Mouse (Mus musculus) forebrain, embryonic 15.5 days (tissue): Measurements from ENCODE around the gene Ryk. TPM values are rescaled to one million over a fixed set of nuclear protein-coding genes. Genes with fewer than 3 reads are reported as not detected.

Experiments
- ATAC-seq: fragments of 200-750 bp; cut with Nextera tagmentation; replicated peaks from 2 replicates; pipeline ENCODE4 v1.8.0; 2017; ENCODE audit warnings: mild to moderate bottlenecking, moderate TSS enrichment, moderate library complexity
- H3K27ac ChIP-seq: fragments of 300-500 bp; sonication (generic); replicated peaks from 2 replicates; pipeline ENCODE4 v1.5.1; 2015; ENCODE audit warnings: mild to moderate bottlenecking, inconsistent platforms
- H3K27me3 ChIP-seq: fragments of 300-500 bp; sonication (generic); 2 replicates; pipeline ENCODE4 v1.6.1; 2015; ENCODE audit warnings: inconsistent platforms
- H3K36me3 ChIP-seq: fragments of 300-500 bp; sonication (generic); 2 replicates; pipeline ENCODE4 v1.6.1; 2015; ENCODE audit warnings: mild to moderate bottlenecking, inconsistent platforms
- H3K4me1 ChIP-seq: fragments of 300-500 bp; sonication (generic); 2 replicates; pipeline ENCODE4 v1.6.1; 2015; ENCODE audit warnings: inconsistent platforms
- H3K4me2 ChIP-seq: fragments of 300-500 bp; sonication (generic); replicated peaks from 2 replicates; pipeline ENCODE4 v1.6.1; 2015; ENCODE audit warnings: mild to moderate bottlenecking, inconsistent platforms
- H3K4me3 ChIP-seq: fragments of 300-500 bp; sonication (generic); 2 replicates; pipeline ENCODE4 v1.5.1; 2015; ENCODE audit warnings: mild to moderate bottlenecking, inconsistent platforms
- H3K9ac ChIP-seq: fragments of 300-500 bp; sonication (generic); replicated peaks from 2 replicates; pipeline ENCODE4 v1.6.1; 2015; ENCODE audit warnings: mild to moderate bottlenecking, inconsistent platforms
- H3K9me3 ChIP-seq: fragments of 300-500 bp; sonication (generic); 2 replicates; pipeline ENCODE4 v1.6.1; 2016; ENCODE audit warnings: inconsistent platforms
- WGBS: fragments of 180-500 bp; shearing (Covaris S2); methylation state at CpG from one replicate; pipeline ENCODE4 v1.1.7; 2015; ENCODE audit warnings: mixed read lengths; 5-methylcytosine and 5-hydroxymethylcytosine counted together
- polyA plus RNA-seq: library from polyadenylated mRNA; unstranded; fragments of >200 nt; fragmentation: Nextera tagmentation; extraction: Ambion mirVana; gene quantifications from 2 replicates; pipeline ENCODE4 v1.2.1, GENCODE M21; 2015

The Ryk gene
- polyA plus RNA-seq, 1 experiment from 2014 or later: 13.9 TPM

DNA sequence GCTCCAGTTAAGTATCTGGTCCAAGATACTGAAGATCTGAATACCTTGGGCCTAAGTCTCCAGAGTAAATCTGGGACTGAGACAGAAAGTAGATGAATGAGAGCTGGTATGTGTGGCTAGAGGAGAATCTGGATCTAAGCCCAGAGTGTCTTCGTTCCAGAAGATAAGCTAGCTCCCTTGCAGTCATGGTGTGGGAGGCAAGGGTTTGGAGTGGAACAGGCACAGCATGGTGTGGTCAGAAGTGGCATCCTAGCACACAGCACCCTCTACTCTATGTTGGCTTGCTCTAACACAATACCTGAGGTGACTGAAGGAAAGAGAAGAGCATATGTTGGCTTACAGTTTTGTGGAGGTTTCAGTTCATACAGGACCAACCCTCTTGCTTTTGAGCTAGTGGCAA is 79.9 kb downstream of the Ryk start:
- no peaks in the 10 kb centered on the region for H3K9me3 ChIP-seq
- H3K4me2 ChIP-seq: no peak overlapping the region
- no peak overlapping the region for H3K9ac ChIP-seq
- H3K27me3 ChIP-seq: no peaks in the 10 kb centered on the region
- WGBS: 77% methylated on average over 1 of the region's 1 CpGs
- H3K4me1 ChIP-seq: no peaks in the 10 kb centered on the region
- peaks cover 15% of the 10 kb centered on the region; the same call in 1 of the 2 replicates for H3K36me3 ChIP-seq
- H3K4me3 ChIP-seq: no peak overlapping the region
- no peak for ATAC-seq
- H3K27ac ChIP-seq: no peak overlapping the region

DNA sequence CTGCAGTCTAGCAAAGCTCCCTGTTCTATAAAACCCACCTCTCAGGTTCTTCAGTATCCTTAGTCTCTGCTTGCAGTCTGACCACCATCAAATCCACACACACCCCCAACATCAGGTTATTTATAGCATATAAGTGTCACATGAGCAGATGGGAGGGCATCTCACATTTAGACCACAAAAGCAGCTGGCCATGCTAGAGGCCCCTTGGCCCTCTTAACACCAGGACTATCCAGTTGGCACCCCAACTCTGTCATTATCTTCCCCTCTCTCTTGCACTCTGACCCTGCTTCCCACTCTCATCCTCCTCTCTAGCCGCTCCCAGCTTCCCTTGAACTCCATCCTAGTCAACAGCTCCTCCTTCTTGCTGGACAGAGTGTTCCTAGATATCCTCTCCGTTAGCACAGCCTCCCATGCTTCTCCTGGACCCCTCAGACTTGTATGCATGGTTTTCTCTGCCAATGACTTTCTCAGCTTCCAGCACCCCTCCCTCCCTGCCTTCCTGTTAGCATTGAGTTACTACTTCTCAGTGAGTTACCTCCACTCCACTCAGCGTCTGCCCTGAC is 80.7 kb downstream of the Ryk start:
- Histone ChIP-seq H3K9me3 (no peaks in the 10 kb centered on the region), H3K4me3 (no peak overlapping the region), H3K9ac (no peak overlapping the region), H3K27ac (no peak overlapping the region), H3K36me3 (peaks cover 12% of the 10 kb centered on the region; the same call in 1 of the 2 replicates), H3K27me3 (no peaks in the 10 kb centered on the region), H3K4me1 (no peaks in the 10 kb centered on the region), H3K4me2 (no peak overlapping the region)
- WGBS: 87% methylated on average over 3 of the region's 3 CpGs
- no peak for ATAC-seq

DNA sequence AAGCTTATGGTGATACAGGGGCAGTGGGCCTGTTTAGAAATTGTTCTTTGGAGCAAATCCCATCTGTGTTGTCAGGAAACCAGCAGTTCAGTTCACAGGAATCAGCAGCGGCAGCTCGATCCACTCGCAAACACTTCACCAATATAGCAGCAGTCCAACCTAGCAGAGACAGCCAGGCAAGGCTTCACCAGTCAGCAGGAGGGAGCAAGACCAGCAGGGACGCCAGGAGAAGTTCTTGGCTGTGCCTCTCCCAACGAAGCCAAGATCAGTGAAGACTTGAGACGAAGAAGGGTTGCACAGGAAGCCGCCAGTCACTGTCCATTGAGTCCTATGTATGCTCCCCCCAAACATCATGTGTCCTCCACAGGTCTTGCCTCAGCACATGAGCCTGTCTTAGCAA is 81.4 kb downstream of the Ryk start:
- no peak overlapping the region for H3K4me3 ChIP-seq
- no peak overlapping the region for H3K9ac ChIP-seq
- no peak overlapping the region for H3K27ac ChIP-seq
- no peaks in the 10 kb centered on the region for H3K27me3 ChIP-seq
- no peak for ATAC-seq
- H3K4me1 ChIP-seq: no peaks in the 10 kb centered on the region
- WGBS: 97% methylated on average over 7 of the region's 7 CpGs
- H3K36me3 ChIP-seq: peaks cover 11% of the 10 kb centered on the region; the same call in 1 of the 2 replicates
- no peak overlapping the region for H3K4me2 ChIP-seq
- no peaks in the 10 kb centered on the region for H3K9me3 ChIP-seq

DNA sequence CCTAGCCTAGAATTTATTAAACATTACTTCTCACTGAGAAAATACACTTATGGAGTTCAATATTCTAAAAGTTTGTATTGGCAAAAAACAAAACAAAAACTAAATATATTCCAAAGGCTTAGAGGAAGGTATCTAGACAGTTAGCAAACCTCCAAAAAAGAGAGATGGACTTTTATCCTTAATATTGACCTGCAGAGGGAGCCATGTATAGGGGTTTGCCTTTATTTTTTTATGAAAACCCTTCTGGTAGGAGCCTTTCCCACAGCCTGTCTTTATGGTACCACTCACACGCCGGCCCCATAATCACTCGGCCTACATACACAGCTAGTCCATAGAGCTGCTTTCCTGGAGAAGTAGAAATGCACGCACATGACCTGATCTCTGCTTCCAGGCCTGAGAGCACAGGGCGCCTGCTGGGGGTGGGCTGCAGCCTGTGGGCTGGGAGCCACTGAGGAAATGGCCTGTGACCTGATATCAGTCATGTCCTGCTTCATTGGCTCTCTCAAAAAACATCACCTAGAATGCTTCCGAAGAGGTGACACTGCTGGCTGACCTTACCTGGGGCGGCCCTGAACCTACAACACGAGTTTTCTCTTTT is 82.9 kb downstream of the Ryk start:
- Histone ChIP-seq H3K27ac (no peak overlapping the region), H3K36me3 (0 out of 2 replicates have a peak, but pooled peaks cover 6% of the 10 kb centered on the region), H3K9me3 (no peaks in the 10 kb centered on the region), H3K27me3 (no peaks in the 10 kb centered on the region), H3K4me3 (no peak overlapping the region), H3K4me1 (no peaks in the 10 kb centered on the region), H3K4me2 (no peak overlapping the region), H3K9ac (no peak overlapping the region)
- ATAC-seq: no peak
- WGBS: 91% methylated on average over 8 of the region's 8 CpGs

DNA sequence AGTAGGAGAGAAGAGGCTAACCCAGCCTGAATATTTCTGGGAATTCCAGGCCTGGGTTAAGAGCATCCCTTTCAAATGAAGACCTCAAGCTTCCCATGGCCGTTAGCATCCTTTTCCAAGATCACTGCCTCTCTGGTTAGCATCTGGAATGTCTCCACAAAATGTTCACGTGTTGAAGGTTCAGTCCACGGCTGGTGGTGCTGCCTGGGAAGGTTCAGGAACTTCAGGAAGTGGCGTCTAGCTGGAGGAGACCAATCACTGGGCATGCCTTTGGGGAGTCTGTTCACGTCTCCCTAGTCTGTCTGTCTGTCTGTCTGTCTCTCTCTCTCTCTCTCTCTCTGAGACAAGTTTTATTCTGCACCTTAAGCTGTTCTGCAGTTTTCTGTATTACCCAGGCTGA is 84.8 kb downstream of the Ryk start:
- Histone ChIP-seq H3K36me3 (0 out of 2 replicates have a peak, but pooled peaks cover 6% of the 10 kb centered on the region), H3K27ac (no peak overlapping the region), H3K9ac (no peak overlapping the region), H3K9me3 (no peaks in the 10 kb centered on the region), H3K4me1 (no peaks in the 10 kb centered on the region), H3K4me3 (no peak overlapping the region), H3K4me2 (no peak overlapping the region), H3K27me3 (no peaks in the 10 kb centered on the region)
- ATAC-seq: no peak
- WGBS: 85% methylated on average over 5 of the region's 5 CpGs

- no peak overlapping the region for H3K9ac ChIP-seq
- no peak for ATAC-seq
- 91% methylated on average over 13 of the region's 13 CpGs for WGBS
- no peaks in the 10 kb centered on the region for H3K9me3 ChIP-seq
- no peak overlapping the region for H3K27ac ChIP-seq
- no peaks in the 10 kb centered on the region for H3K27me3 ChIP-seq
- H3K4me1 ChIP-seq: no peaks in the 10 kb centered on the region
- no peak overlapping the region for H3K4me3 ChIP-seq
- H3K4me2 ChIP-seq: no peak overlapping the region
- H3K36me3 ChIP-seq: 0 out of 2 replicates have a peak, but pooled peaks cover under 1% of the 10 kb centered on the region
Measured at GRCm38 (mm10) chr9:102921791-102922190, 87.1 kb downstream of the Ryk start.

- no peak for ATAC-seq
- H3K4me1 ChIP-seq: no peaks in the 10 kb centered on the region
- WGBS: 94% methylated on average over 7 of the region's 7 CpGs
- no peak overlapping the region for H3K4me2 ChIP-seq
- no peak overlapping the region for H3K9ac ChIP-seq
- H3K27me3 ChIP-seq: no peaks in the 10 kb centered on the region
- no peak overlapping the region for H3K4me3 ChIP-seq
- H3K27ac ChIP-seq: no peak overlapping the region
- no peaks in the 10 kb centered on the region for H3K9me3 ChIP-seq
- H3K36me3 ChIP-seq: no peaks in the 10 kb centered on the region
Measured at GRCm38 (mm10) chr9:102922866-102923434, 88.2 kb downstream of the Ryk start.

- ATAC-seq: no peak
- no peaks in the 10 kb centered on the region for H3K4me1 ChIP-seq
- H3K4me2 ChIP-seq: no peak overlapping the region
- H3K27ac ChIP-seq: no peak overlapping the region
- no peak overlapping the region for H3K9ac ChIP-seq
- H3K27me3 ChIP-seq: no peaks in the 10 kb centered on the region
- no peak overlapping the region for H3K4me3 ChIP-seq
- H3K36me3 ChIP-seq: no peaks in the 10 kb centered on the region
- no peaks in the 10 kb centered on the region for H3K9me3 ChIP-seq
- 88% methylated on average over 11 of the region's 11 CpGs for WGBS
Measured at GRCm38 (mm10) chr9:102923836-102924235, 89.1 kb downstream of the Ryk start.

DNA sequence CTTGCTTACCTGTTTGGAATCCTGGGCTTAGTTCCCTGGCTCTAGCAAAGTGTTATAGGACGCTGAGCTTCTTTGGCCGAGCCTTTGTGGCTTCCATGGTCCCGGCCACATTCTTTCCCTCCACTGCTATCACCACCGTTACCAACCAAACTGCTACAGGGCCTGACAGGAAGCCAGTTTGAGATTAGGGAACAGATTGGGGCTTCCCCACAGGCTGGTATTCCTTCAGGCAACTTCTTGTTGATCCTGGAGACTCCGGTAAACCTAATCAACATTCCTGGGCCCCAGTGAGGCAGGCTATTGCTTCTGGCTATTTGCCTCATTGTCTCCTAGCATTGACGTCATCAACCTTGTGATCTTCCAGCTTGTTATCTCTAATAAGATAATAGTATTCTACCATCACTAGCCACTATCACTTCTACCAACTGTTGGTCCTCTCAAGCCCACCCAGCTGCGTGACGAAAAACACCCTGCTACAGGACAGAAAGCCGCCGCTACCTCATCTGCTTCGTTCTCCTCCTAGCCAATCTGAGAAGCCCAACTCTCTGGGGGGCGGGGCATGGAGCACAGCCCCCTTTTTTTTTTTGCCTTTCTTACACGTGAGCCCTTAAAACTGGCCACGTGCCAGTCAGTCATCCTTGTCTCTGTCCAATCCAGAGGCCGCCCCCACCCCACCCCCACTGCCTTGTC is 90.1 kb downstream of the Ryk start:
- Histone ChIP-seq H3K9me3 (no peaks in the 10 kb centered on the region), H3K27me3 (no peaks in the 10 kb centered on the region), H3K4me1 (no peaks in the 10 kb centered on the region), H3K27ac (no peak overlapping the region), H3K4me2 (no peak overlapping the region), H3K36me3 (no peaks in the 10 kb centered on the region), H3K9ac (no peak overlapping the region), H3K4me3 (no peak overlapping the region)
- WGBS: 70% methylated on average over 15 of the region's 15 CpGs
- ATAC-seq: no peak

DNA sequence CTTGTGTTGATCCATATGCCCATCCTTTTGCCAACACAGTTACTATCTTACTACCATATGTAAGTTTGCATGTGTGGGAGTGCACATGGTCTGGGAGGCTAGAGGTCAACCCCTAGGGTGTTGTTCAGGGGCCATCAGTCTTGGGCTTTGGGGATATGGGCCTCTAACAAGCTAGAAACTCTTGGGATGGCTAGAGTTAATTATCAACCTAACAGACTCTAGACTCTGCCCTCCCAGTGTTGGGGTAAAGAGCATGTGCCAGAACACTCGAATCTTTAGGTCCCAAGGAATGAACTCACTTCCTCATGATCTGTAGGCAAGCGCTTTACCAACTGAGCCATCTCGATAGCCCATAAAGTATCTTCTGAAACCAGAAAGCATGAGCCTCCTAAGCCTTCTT is 91.4 kb downstream of the Ryk start:
- H3K9ac ChIP-seq: no peak overlapping the region
- no peaks in the 10 kb centered on the region for H3K27me3 ChIP-seq
- no peaks in the 10 kb centered on the region for H3K4me1 ChIP-seq
- no peak for ATAC-seq
- H3K9me3 ChIP-seq: no peaks in the 10 kb centered on the region
- 86% methylated on average over 3 of the region's 3 CpGs for WGBS
- no peak overlapping the region for H3K4me2 ChIP-seq
- H3K4me3 ChIP-seq: no peak overlapping the region
- H3K27ac ChIP-seq: no peak overlapping the region
- no peaks in the 10 kb centered on the region for H3K36me3 ChIP-seq

GRCm38 (mm10) chr9:102929776-102930175 is 95.1 kb downstream of the Ryk start:
- no peak overlapping the region for H3K4me2 ChIP-seq
- no peak overlapping the region for H3K9ac ChIP-seq
- no peak overlapping the region for H3K4me3 ChIP-seq
- WGBS: 35% methylated on average over 6 of the region's 6 CpGs
- no peaks in the 10 kb centered on the region for H3K27me3 ChIP-seq
- no peak overlapping the region for H3K27ac ChIP-seq
- no peak; the same call in 1 of the 2 replicates for ATAC-seq
- no peaks in the 10 kb centered on the region for H3K36me3 ChIP-seq
- no peaks in the 10 kb centered on the region for H3K9me3 ChIP-seq
- H3K4me1 ChIP-seq: no peaks in the 10 kb centered on the region

DNA sequence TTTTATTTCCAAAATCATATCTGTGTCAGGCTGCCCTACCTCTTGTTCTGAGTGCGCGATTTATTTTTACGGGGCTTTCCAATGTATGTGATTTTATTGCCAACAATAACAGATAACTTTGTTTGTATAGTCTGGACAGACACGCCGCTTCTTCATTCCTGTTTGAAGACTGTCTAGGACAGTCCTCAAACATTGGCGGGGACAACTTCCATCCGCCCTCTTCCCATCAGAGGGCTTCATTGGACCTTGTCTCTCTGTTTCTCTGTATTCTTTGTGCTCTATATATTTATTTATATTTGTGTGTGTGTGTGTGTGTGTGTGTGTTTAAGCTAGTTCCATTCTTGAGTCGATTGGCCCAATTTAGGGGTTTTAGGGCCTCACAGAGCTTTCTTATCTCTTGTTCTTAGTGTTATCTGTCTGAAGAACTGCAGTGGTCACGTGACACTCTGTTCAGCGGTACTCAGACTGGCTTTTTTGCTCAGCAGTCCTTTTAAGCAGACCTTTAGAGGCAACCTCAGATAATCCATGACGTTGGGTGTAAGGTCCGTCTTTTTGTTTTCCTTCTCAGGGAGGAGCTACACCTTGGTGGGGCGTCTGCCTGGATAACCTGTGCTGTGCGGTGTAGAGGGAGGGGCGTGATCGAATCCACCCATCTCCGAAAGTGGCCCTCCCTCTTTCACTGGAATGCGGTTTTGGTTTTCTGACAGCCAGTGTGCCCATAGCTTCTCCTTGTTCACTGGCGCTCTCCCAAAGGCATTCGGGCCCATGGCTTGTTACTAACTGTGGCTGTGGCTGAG is 99.4 kb downstream of the Ryk start:
- 47% methylated on average over 20 of the region's 20 CpGs for WGBS
- ATAC-seq: no peak
- H3K9me3 ChIP-seq: no peaks in the 10 kb centered on the region
- no peak overlapping the region for H3K27ac ChIP-seq
- no peak overlapping the region for H3K9ac ChIP-seq
- H3K27me3 ChIP-seq: no peaks in the 10 kb centered on the region
- H3K4me2 ChIP-seq: no peak overlapping the region; the same call in 1 of the 2 replicates
- no peaks in the 10 kb centered on the region for H3K4me1 ChIP-seq
- H3K4me3 ChIP-seq: no peak overlapping the region
- H3K36me3 ChIP-seq: no peaks in the 10 kb centered on the region
